In the genomic region with DNA sequence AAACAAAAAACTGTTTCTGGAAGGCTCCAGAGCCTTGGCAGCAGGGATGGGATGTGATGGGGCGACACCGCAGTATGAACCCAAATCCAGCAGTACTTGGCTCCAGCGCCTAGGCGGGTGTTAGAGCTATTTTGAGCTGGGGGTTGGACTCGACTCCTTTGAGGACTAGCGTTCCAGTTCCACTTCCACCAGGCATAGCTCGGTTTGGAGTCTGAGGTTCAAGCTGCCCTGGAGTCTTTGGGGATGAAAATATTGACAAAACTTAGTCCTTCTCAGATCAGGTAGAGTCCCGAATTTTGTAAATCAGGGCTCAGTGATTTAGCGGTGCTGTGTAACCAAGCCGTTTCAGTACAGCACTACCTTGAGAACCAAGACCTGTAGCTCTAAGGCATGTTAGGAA, we compare ENCODE assay signal across 18 mouse cellular contexts. TPM values are rescaled to one million over a fixed set of nuclear protein-coding genes. Genes with fewer than 3 reads are reported as not detected.
"Had no signal": no experiment of that assay in that cellular context is flagged by ENCODE, and none has a peak within 500 bp of the region (broad histone marks: within the 10 kb centered on the region; RNA-seq: fewer than 3 reads in every experiment).

No protein-coding gene starts in this region.

- H3K27ac ChIP-seq: kidney, postnatal 0 days; limb, embryonic 13.5 days; liver, embryonic 14.5 days had no signal

- H3K4me1 ChIP-seq: limb, embryonic 13.5 days had no signal

- ATAC-seq: midbrain, embryonic 16.5 days had no signal

- H3K4me3 ChIP-seq: limb, embryonic 13.5 days had no signal

- H3K36me3 ChIP-seq: limb, embryonic 13.5 days had no signal

- H3K9ac ChIP-seq: limb, embryonic 13.5 days; liver, embryonic 14.5 days had no signal

- DNase-seq: kidney, adult 11 months; kidney, adult 9 months; kidney, postnatal 36 days; layer of hippocampus, adult 9-11 months; layer of hippocampus, postnatal 36 days; lung, adult 18-20 months; right cerebral cortex, postnatal 14 days; thymus, postnatal 36 days had no signal

- H3K9me3 ChIP-seq: limb, embryonic 13.5 days had no signal

- H3K4me2 ChIP-seq: limb, embryonic 13.5 days had no signal

RNA-seq across cellular contexts. Expression of a gene that starts 35.9 kb away (rescaled TPM):
- total RNA-seq: liver, adult 2 months; megakaryocyte-erythroid progenitor cell, adult 5-6 weeks had no signal
- polyA plus RNA-seq: kidney, postnatal 0 days; liver, adult 2 months; lung, embryonic 16.5 days; spleen, adult 2 months; stomach, embryonic 16.5 days; thymus, postnatal 0 days had no signal

RNA-seq across cellular contexts. Expression of a gene that starts 39.3 kb away (rescaled TPM):
- total RNA-seq: liver, adult 2 months; megakaryocyte-erythroid progenitor cell, adult 5-6 weeks had no signal
- polyA plus RNA-seq: kidney, postnatal 0 days; liver, adult 2 months; lung, embryonic 16.5 days; spleen, adult 2 months; stomach, embryonic 16.5 days; thymus, postnatal 0 days had no signal
